Mouse (Mus musculus): ENCODE data around the gene P4htm.
A peak's percentile ranks its signal among the peaks of the same experiment; 100 is the strongest.

P4htm gene

GRCm38 (mm10) chr9:108577025-108577424, 20.4 kb downstream of the P4htm start:
- DNase-seq, result no peak

GRCm38 (mm10) chr9:108575321-108576297, 21.9 kb downstream of the P4htm start:
- no peak for DNase-seq

- no peak for DNase-seq
These were observed 22.5 kb downstream of the P4htm start for GRCm38 (mm10) chr9:108574921-108575320.

GRCm38 (mm10) chr9:108573774-108574690, 23.4 kb downstream of the P4htm start:
- peak; percentile 80 for DNase-seq

GRCm38 (mm10) chr9:108572321-108572720, 25.1 kb downstream of the P4htm start:
- no peak for DNase-seq

GRCm38 (mm10) chr9:108571401-108571973, 26.0 kb downstream of the P4htm start:
- no peak for DNase-seq

GRCm38 (mm10) chr9:108570207-108570896, 27.1 kb downstream of the P4htm start:
- DNase-seq, result peak; percentile 91

GRCm38 (mm10) chr9:108569381-108570206, 27.9 kb downstream of the P4htm start, which contains the start of gene Dalrd3:
TSS of gene Dalrd3 (plus strand) at chr9:108569886.
- DNase-seq, result peak; percentile 97

GRCm38 (mm10) chr9:108568511-108568921, 29.0 kb downstream of the P4htm start:
- DNase-seq, result no peak

- DNase-seq, result peak; percentile 34
These were observed 29.5 kb downstream of the P4htm start for GRCm38 (mm10) chr9:108567931-108568419.

GRCm38 (mm10) chr9:108566815-108567776, 30.4 kb downstream of the P4htm start, which contains the start of gene Ndufaf3:
TSS of gene Ndufaf3 (minus strand) at chr9:108567434.
- peak; percentile 97 for DNase-seq

- no peak for DNase-seq
These were observed 31.3 kb downstream of the P4htm start for GRCm38 (mm10) chr9:108565881-108566814.

- DNase-seq, result no peak
These were observed 33.3 kb downstream of the P4htm start for GRCm38 (mm10) chr9:108564131-108564530.

- no peak for DNase-seq
These were observed 33.8 kb downstream of the P4htm start for GRCm38 (mm10) chr9:108563671-108564070.

- DNase-seq, result peak; percentile 99
These were observed 37.1 kb downstream of the P4htm start, which contains the start of gene Impdh2 for GRCm38 (mm10) chr9:108560227-108560841. TSS of gene Impdh2 (plus strand) at chr9:108560286.

- no peak for DNase-seq
These were observed 38.3 kb downstream of the P4htm start for GRCm38 (mm10) chr9:108559169-108559568.

- no peak for DNase-seq
These were observed 50.6 kb downstream of the P4htm start for GRCm38 (mm10) chr9:108546875-108547274.

GRCm38 (mm10) chr9:108545986-108546385, 51.5 kb downstream of the P4htm start:
- DNase-seq, result no peak

Data from embryo, embryonic 11 days (tissue).